Mouse (Mus musculus): ENCODE measurements around the gene Mthfr.

Gene Mthfr

DNA sequence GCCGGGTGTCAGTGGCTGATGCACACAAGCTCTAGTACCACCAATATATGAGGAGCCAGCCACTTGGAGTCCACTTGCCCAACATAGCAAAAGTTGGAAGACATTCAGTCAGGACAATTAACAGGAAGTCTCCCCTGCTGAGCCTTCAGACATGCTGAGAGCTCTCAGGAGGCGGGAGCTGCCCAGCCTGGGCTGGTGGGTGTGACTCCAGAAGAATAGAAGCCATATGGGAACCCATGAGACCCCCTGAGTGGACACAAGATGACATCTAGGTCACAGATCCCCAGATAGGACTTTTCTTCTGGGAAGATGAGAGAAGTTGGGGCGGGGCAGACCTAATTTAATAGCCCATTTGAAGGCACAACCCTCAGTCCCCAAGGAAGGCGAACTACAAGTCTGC, 50.3 kb downstream of the Mthfr start:
- in situ Hi-C loops (cut with MboI): no loop called here

DNA sequence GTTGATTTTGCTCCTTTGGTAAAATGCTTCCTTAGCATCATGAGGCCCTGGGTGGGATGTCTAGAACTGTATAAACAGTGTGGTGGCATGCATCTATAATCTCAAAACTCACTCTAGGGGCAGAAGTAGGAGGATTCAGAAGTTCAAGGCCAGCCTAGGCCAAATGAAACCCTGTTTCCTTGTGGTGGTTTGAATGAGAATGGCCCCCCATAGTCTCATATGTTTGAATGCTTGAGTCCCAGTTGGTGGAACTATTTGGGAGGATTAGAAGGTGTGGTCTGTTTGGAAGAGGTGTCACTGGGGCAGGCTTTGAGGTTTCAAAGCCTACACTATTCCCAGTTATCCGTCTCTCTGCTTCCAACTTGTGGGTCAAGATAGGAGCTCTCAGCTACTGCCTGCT, 52.3 kb downstream of the Mthfr start:
- in situ Hi-C loops (cut with MboI): no loop called here

DNA sequence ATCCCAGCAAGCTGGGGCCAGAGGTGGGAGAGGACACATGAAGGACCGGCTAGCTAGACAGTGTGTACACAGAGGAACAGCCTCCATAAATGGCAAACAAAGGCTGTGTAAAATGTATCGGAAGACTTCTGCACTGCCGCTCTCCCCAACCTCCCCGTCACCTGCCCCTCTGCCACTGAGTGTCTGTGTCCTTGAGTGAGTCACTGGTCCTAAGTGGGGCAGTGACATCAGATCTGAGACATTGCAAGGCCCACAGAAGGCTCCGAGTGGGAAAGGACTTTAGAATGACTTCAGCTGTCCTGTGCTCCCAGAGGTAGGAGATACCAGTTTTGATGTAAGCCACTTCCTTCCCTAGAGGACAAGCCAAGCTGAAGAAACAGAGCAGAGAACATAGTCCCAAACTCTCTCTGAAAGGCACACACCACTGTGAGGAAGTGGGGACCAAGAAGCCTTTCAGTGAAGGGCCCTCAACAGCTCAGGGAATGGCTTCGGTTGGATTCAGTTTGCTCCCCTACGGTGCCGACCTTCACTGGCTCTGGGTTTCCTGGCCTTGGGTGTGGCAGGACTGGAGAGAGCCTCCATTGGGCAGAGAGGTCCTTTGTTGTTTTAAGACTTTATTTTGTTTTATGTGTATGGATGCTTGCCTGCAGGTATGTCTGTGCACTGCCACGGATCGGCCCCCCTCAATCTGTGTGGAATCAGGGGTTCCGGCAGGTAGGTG, 53.8 kb downstream of the Mthfr start:
- in situ Hi-C loops (cut with MboI): no loop called here

DNA sequence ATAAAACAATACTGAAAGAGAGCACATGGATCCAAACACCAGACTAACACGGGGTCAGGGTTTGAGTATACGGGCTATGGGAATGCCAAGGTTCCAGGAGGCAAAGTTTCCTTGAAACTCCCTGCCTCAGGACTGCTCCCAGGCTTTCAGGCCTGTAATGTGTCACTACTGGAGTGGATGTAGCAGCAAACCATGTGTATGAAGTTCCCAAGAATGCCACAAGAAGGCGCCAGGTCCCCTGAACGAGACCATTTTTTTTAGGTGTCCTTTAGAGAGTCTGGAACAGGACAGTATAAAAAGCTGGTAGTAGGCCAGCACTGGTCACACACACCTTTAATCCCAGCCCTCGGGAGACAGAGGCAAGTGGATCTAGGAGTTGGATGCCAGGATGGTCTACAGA, 55.3 kb downstream of the Mthfr start:
- in situ Hi-C loops (cut with MboI): no loop called here

DNA sequence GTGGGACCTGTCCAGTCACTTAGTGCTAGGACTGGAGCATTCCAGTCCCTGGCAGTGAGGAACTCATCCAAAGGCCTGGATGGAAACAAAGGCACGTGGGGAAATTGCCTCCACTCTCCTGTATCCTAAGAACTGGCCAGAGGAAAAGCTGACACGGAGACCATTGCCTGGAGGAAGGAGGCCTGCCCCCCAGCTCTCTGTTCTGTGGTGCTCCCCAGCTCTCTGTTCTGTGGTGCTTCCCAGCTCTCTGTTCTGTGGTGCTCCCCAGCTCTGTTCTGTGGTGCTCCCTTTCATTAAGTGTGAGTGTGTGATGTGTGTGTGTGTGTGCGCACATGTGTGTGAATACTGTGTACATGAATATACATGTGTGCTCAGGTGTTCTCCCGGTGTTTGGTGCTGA, 56.2 kb downstream of the Mthfr start:
- in situ Hi-C loops (cut with MboI): no loop called here

DNA sequence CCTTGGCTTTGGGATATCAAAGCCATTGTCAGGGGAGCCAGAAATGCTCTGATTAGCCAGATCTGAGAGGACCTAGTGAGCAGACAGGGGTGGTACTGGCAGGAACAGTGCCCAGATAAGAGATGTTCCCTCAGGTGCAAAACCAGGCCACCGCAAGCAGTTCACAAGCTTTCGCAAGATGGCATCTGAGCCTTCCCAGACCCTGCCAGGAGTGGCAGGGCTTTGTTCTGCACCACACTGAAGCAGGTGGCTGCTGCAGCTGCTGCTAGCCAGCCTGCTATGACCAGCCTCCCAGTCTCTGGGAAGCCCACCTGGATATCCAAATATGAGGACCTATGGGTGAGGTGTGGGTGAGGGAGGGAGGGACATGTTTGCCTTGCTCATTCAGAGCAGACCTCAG, 59.1 kb downstream of the Mthfr start:
- in situ Hi-C loops (cut with MboI): no loop called here

DNA sequence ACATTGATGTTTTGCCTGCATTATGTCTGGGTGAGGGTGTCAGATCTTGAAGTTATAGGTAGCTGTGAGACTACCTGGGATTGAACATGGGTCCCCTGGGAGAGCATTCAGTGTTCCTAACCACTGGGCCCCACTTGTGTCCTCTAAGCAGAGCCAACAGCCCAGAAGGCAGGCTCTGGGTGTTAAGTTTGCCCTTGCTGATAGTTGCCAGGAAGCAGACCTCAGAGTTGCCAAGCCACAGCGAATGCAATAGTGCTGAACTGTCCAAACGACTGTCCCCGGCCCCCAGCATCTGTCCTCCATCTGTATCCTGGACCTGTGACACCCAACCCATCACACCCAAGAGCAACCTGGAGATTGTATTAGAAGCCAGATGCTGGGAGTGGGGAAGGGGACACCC, 59.8 kb downstream of the Mthfr start:
- in situ Hi-C loops (cut with MboI): no loop called here

DNA sequence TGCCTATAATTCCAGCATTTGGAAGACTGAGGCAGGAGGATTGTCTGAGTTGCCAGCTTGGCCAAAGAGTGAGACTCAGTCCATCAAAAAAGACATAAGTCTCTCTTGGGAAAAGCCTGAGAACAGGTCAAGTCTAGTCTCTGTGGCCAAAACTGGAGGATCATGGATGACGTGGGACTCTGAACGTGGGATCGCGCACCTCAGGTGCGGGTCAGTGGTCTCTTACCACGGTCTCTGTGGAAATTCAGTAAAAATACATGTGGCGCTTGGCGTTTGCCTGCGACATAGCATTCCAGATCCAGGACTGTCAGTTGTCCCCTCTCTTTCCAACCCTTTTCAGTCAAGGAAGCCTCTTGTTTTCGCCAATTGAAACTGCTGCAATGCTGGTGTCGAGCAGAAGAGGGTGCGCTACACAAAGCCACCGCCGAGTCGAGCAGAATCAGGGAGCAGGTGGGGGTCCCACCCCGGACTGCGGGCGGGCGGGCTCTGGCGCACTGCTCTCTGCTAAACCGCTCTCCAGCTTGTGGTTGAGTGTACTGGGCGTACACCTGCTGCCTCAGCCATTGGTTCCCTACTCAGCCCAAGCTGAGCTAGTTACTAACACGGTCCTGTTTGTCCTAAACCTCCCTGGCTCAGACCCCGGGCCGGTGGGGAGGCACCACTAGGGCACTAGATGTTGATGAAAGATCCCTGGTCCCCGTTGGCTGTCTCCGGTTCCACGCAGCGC, 63.1 kb downstream of the Mthfr start:
- in situ Hi-C loops (cut with MboI): no loop called here

DNA sequence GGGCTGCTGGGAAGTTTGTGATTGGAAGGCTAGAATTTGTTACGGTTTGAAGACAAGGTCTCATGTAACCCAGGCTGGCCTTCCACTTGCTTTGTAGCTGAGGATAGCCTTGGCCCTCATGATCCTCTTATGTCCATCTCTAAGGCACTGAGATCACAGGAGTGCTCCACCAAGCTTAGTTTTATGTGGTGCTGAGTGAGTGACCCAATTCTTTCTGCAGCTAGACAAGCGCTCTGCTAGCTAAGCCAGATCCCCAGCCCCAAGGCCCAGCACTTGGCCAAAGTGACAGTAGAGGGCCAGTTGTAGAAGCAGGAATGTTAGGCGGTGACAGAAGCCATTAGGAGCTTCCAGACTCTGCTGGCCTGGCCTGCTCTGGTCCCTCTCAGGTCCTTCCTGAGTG, 65.3 kb downstream of the Mthfr start:
- in situ Hi-C loops (cut with MboI): no loop called here

DNA sequence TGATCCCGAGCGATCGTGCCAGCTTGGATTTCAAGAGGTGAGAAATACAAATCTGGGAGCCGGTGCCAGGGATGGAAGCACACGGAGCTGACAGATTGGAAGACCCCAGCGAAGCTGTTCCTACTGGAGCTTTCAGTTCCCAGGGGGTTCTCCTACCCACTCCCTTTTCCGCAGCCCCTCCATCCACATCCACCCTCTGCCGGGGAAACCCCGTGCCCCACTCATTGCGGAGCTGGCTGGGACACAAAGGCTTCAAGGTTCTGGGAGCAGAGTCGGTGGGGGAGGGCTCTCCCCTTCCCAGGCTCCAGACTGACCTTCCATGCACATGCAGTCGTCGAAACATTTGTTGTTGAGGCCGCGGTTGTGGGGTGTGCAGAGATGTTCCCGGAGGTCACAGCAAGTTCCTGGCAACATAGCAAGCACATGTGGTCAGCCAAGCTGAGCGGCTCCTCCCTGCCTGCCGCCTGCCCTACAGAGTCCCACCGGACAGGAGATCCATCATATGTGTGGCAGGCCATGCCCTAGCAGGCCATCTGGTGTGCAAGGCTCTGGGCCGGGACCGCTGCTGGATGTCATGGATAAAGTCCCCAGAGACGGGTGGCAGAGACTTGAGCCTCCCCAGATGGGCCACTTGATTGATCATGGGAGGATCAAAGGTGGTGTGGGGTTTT, 68.9 kb downstream of the Mthfr start:
- in situ Hi-C loops (cut with MboI): no loop called here

DNA sequence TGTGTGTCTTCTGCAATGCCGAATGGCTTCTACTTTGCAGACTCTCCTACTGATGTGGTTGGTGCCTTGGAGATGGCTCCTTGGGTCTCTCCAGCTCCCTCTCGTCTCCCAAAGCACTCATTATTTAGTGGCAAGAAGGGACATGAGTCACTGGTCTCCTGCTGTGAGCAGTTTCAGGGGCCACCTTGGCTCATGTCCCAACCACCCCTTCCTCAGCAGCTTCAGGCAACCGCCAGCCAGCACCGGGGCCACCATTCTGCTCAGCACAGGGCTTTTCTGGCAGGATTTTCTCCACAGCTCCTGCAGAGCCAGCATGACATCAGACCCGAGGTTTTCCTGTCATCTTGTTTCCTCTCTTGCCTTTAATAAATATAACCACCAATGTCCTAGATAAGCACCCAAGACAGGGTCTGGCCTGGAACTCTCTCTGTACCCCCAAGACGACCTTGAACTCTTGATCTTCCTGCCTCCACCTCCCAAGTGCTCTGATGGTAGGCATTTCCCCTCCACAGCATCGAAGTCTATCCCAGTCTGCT, 69.8 kb downstream of the Mthfr start:
- in situ Hi-C loops (cut with MboI): no loop called here

All from mature B cell (primary cell).